Mouse (Mus musculus): Measurements from ENCODE around the gene Btbd9. TPM values are rescaled to one million over a fixed set of nuclear protein-coding genes. Genes with fewer than 3 reads are reported as not detected.

Gene Btbd9
- polyA plus RNA-seq, 1 experiment: 11.7 TPM

- peaks cover 4% of the 10 kb centered on the region; the same call in 1 of the 2 replicates for H3K4me1 ChIP-seq (ENCODE audit: control insufficient read depth, insufficient read depth, insufficient read length, low read length)
- H3K27ac ChIP-seq (replicated peaks; ENCODE audit: low read depth, low read length): no peak overlapping the region
- no peak overlapping the region for H3K4me3 ChIP-seq (ENCODE audit: insufficient read depth, low read depth, low read length)
Observed at GRCm38 (mm10) chr17:30430961-30431640, 145.2 kb downstream of the Btbd9 start.

DNA sequence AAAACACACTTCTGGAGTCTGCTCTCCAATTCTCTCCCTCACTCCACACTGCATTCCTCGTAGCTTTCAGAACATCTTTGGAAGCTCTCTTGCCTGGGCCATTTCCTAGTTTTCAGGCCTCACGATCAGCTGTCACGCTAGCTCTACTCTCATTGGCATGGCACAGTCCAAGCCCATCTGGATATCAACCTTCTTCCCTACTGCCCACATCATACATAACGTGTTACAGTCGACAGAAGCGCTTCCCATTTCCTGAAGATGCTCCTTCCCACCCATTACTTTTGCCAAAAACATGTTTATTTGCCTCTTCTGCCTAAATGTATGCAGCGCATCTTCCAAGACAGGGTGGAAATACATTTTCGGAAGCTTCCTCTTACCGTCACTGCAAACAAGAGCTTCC lies 147.6 kb downstream of the Btbd9 start:
- no peaks in the 10 kb centered on the region for H3K4me1 ChIP-seq (ENCODE audit: control insufficient read depth, insufficient read depth, insufficient read length, low read length)
- no peak overlapping the region for H3K4me3 ChIP-seq (ENCODE audit: insufficient read depth, low read depth, low read length)
- H3K27ac ChIP-seq (replicated peaks; ENCODE audit: low read depth, low read length): no peak overlapping the region

DNA sequence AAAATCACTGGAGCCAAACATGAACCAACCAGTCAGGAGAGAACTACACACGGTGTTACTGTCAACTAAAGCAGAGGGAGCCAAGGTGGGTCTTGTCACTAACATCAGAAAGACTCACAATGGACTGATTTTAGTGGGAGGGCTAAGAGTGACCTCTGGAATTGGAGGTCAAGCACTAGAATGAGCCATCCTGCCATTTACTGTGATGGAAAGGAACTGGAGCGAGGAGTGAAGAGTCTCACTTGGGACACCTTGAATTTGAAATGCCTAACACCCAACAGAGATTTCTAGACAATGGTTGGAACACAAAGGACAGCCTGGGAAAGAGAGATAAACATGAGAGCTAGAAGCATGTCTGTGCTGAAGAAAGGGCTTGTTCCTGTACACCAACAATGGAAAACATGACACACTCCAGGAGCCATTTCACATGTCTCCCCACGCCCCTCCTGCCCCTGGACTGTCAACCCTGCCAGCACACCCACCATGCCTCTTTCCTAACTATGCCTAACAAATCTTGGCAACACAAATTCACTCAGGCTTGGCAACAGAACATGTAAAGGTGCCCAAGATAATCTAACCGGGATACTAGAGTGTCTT lies 152.9 kb downstream of the Btbd9 start:
- Histone ChIP-seq H3K27ac (replicated peaks; ENCODE audit: low read depth, low read length) (no peak overlapping the region), H3K4me1 (ENCODE audit: control insufficient read depth, insufficient read depth, insufficient read length, low read length) (no peaks in the 10 kb centered on the region), H3K4me3 (ENCODE audit: insufficient read depth, low read depth, low read length) (no peak overlapping the region)

DNA sequence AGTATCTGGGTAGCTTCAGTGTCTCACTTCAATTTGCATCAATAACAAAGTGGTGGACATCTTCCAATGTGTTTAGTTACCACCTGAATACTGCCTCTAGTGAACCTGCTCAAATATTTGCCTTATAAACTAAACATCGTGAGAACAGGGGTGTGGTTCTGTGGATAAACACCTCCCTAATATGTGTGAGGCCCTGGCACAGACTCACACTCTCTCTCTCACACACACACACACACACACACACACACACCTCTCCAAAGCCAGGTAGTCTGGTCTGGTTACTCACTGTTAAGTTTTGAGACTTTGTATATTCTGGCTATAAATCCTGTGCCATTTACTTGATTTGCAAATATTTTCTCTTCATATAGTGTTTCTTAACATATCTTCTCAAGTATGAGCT lies 154.0 kb downstream of the Btbd9 start:
- H3K27ac ChIP-seq (replicated peaks; ENCODE audit: low read depth, low read length): no peak overlapping the region
- no peak overlapping the region for H3K4me3 ChIP-seq (ENCODE audit: insufficient read depth, low read depth, low read length)

GRCm38 (mm10) chr17:30421256-30421655 lies 155.0 kb downstream of the Btbd9 start:
- no peak overlapping the region for H3K4me3 ChIP-seq (ENCODE audit: insufficient read depth, low read depth, low read length)
- H3K4me1 ChIP-seq (ENCODE audit: control insufficient read depth, insufficient read depth, insufficient read length, low read length): no peaks in the 10 kb centered on the region
- no peak overlapping the region for H3K27ac ChIP-seq (replicated peaks; ENCODE audit: low read depth, low read length)

More for the DNA sequence above, 154.0 kb downstream of the Btbd9 start:
- no peaks in the 10 kb centered on the region for H3K4me1 ChIP-seq (ENCODE audit: control insufficient read depth, insufficient read depth, insufficient read length, low read length)

DNA sequence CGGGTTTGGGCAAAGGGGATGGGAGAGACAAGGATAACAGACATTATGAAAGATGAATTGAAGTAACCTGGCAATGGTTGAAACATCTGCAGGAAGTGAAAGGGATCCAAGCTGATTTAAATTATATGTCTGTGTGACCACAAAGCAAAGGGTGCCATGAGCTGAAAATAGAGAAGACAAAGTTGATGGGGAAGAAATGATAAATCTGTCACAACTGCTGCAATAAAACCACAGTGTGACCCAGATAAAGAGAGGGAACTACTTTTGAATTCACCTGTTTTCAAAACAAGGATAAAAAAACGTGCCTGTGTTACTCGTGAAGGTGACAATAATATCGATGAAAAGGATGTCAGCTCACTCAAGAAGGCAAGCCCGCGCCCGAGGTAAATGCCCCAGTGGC lies 156.8 kb downstream of the Btbd9 start:
- Histone ChIP-seq H3K4me3 (ENCODE audit: insufficient read depth, low read depth, low read length) (no peak overlapping the region), H3K4me1 (ENCODE audit: control insufficient read depth, insufficient read depth, insufficient read length, low read length) (no peaks in the 10 kb centered on the region), H3K27ac (replicated peaks; ENCODE audit: low read depth, low read length) (no peak overlapping the region)

DNA sequence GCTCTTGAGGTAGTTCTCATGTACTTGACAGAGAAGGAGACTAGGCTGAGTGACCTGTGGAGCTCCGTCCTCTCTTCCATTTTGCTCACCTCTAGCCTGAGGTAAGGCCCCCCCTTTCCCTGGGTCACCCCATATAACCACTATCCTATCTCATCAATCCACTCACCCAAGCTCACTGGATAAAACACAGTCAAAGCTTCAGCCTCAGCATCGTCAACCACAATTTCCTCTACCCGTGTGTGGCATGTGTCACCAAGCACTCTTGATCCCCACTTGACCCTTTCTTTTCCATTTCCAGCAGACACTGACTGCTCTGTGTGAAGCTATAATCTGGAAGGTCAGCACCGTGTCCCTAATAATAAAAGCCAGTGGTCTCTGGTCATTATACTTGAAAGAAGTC lies 157.8 kb downstream of the Btbd9 start:
- no peaks in the 10 kb centered on the region for H3K4me1 ChIP-seq (ENCODE audit: control insufficient read depth, insufficient read depth, insufficient read length, low read length)
- H3K4me3 ChIP-seq (ENCODE audit: insufficient read depth, low read depth, low read length): no peak overlapping the region
- H3K27ac ChIP-seq (replicated peaks; ENCODE audit: low read depth, low read length): no peak overlapping the region

- H3K4me3 ChIP-seq (ENCODE audit: insufficient read depth, low read depth, low read length): no peak overlapping the region
Observed at GRCm38 (mm10) chr17:30417106-30417505, 159.2 kb downstream of the Btbd9 start.

DNA sequence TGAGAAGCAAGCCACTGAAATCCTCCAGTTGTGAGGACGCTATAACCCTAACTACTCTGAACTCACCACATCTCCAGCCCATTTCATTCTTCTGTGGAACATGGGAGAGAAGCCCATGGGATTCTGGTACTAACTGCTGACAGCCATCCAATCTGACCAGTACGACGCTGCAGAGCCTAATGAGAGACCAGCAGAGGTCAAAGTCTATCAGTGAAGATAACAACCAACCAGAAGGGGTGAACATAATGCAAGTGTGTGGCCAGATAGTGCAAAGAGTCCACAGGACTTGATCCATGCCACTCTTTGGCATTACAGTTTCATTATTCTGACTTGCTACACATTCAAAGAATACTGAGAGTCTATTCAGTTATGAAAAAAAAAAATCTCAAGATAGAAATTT lies 160.6 kb downstream of the Btbd9 start:
- H3K27ac ChIP-seq (replicated peaks; ENCODE audit: low read depth, low read length): no peak overlapping the region
- no peak overlapping the region for H3K4me3 ChIP-seq (ENCODE audit: insufficient read depth, low read depth, low read length)
- H3K4me1 ChIP-seq (ENCODE audit: control insufficient read depth, insufficient read depth, insufficient read length, low read length): no peaks in the 10 kb centered on the region

More at GRCm38 (mm10) chr17:30417106-30417505, 159.2 kb downstream of the Btbd9 start:
- no peaks in the 10 kb centered on the region for H3K4me1 ChIP-seq (ENCODE audit: control insufficient read depth, insufficient read depth, insufficient read length, low read length)
- no peak overlapping the region for H3K27ac ChIP-seq (replicated peaks; ENCODE audit: low read depth, low read length)

DNA sequence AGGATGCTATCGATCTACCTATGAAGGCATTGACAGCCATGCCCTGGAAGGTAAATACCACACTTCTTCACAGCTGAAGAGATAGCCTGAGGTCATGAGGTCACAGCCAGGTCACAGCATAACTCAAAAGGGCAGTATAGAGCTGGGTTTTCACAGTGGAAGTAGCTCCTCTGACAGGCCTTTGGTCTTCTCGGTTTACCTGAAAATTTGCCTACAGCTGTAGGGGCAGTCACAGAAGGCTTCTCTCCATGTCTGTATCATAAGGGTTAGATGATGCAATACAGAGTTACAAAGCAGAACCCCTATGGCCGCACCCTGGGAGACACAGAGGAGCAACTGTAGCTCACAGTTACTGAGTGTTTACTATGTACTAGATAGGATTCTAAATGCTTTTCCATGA lies 163.3 kb downstream of the Btbd9 start:
- no peaks in the 10 kb centered on the region; the same call in 1 of the 2 replicates for H3K4me1 ChIP-seq (ENCODE audit: control insufficient read depth, insufficient read depth, insufficient read length, low read length)
- H3K27ac ChIP-seq (replicated peaks; ENCODE audit: low read depth, low read length): no peak overlapping the region
- H3K4me3 ChIP-seq (ENCODE audit: insufficient read depth, low read depth, low read length): no peak overlapping the region

GRCm38 (mm10) chr17:30406002-30406401 lies 170.3 kb downstream of the Btbd9 start:
- no peak overlapping the region for H3K4me3 ChIP-seq (ENCODE audit: insufficient read depth, low read depth, low read length)
- no peak overlapping the region for H3K27ac ChIP-seq (replicated peaks; ENCODE audit: low read depth, low read length)
- peaks cover 3% of the 10 kb centered on the region for H3K4me1 ChIP-seq (ENCODE audit: control insufficient read depth, insufficient read depth, insufficient read length, low read length)

DNA sequence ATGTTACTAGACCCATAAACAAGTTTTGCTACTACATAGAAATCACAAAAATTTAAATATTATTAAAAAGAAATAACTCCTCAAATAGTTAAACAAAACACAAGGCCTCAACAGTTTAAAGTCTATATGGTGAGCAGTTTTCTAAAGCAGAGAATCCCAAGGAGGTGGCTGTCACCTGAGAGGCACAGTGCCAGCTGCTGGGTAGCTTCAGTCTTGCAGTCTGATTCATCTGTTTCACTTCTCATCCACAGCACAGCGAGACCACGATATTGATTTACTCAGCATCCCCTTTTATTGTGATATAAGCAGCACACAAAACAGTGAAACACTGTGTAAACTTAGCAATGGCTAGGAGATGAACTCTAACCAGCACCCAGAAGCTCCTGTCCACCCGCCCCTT lies 173.4 kb downstream of the Btbd9 start:
- Histone ChIP-seq H3K4me3 (ENCODE audit: insufficient read depth, low read depth, low read length) (no peak overlapping the region), H3K4me1 (ENCODE audit: control insufficient read depth, insufficient read depth, insufficient read length, low read length) (peaks cover 3% of the 10 kb centered on the region), H3K27ac (replicated peaks; ENCODE audit: low read depth, low read length) (no peak overlapping the region)

GRCm38 (mm10) chr17:30395261-30395660 lies 181.0 kb downstream of the Btbd9 start:
- H3K4me3 ChIP-seq (ENCODE audit: insufficient read depth, low read depth, low read length): no peak overlapping the region
- no peak overlapping the region for H3K27ac ChIP-seq (replicated peaks; ENCODE audit: low read depth, low read length)
- peaks cover 2% of the 10 kb centered on the region for H3K4me1 ChIP-seq (ENCODE audit: control insufficient read depth, insufficient read depth, insufficient read length, low read length)

DNA sequence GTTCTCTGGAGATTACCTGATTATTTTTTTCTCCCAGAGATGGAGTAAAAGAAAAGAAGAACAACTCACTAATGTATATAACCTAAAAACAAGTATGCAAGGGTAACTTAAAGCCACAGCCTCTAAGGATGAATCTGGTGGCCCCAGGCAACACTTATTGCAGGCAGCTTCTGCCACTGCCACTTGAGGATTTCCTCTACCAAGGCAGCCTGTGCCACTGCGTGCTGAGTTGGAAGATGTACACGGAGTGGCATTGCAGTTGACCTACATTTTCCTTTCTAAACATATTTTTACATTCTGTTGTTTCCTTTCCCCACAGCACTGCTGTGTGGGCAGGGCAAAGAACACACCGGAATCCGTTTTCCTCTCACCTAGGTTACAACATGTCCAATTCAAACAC lies 184.3 kb downstream of the Btbd9 start:
- Histone ChIP-seq H3K4me1 (ENCODE audit: control insufficient read depth, insufficient read depth, insufficient read length, low read length) (peaks cover 5% of the 10 kb centered on the region), H3K27ac (replicated peaks; ENCODE audit: low read depth, low read length) (no peak overlapping the region), H3K4me3 (ENCODE audit: insufficient read depth, low read depth, low read length) (no peak overlapping the region)

- H3K4me3 ChIP-seq (ENCODE audit: insufficient read depth, low read depth, low read length): no peak overlapping the region
- no peak overlapping the region for H3K27ac ChIP-seq (replicated peaks; ENCODE audit: low read depth, low read length)
- H3K4me1 ChIP-seq (ENCODE audit: control insufficient read depth, insufficient read depth, insufficient read length, low read length): peaks cover 5% of the 10 kb centered on the region
Observed at GRCm38 (mm10) chr17:30391220-30391619, 185.1 kb downstream of the Btbd9 start.

GRCm38 (mm10) chr17:30389686-30390085 lies 186.6 kb downstream of the Btbd9 start:
- H3K27ac ChIP-seq (replicated peaks; ENCODE audit: low read depth, low read length): no peak overlapping the region

More at GRCm38 (mm10) chr17:30389686-30390085, 186.6 kb downstream of the Btbd9 start:
- peaks cover 5% of the 10 kb centered on the region for H3K4me1 ChIP-seq (ENCODE audit: control insufficient read depth, insufficient read depth, insufficient read length, low read length)
- no peak overlapping the region for H3K4me3 ChIP-seq (ENCODE audit: insufficient read depth, low read depth, low read length)
